Mouse (Mus musculus): ENCODE measurements around the gene E2f4.
A peak's percentile ranks its signal among the peaks of the same experiment; 100 is the strongest.

Gene E2f4

GRCm38 (mm10) chr8:105315073-105315769 lies 17.8 kb downstream of the E2f4 start:
- no peak for DNase-seq (ENCODE audit: inconsistent ontology term)

- no peak for DNase-seq (ENCODE audit: inconsistent ontology term)
Observed at GRCm38 (mm10) chr8:105317941-105318340, 20.5 kb downstream of the E2f4 start.

GRCm38 (mm10) chr8:105318662-105319190 lies 21.3 kb downstream of the E2f4 start:
- DNase-seq (ENCODE audit: inconsistent ontology term): no peak

- DNase-seq (ENCODE audit: inconsistent ontology term): no peak
Observed at GRCm38 (mm10) chr8:105323183-105323582, 25.7 kb downstream of the E2f4 start.

- no peak for DNase-seq (ENCODE audit: inconsistent ontology term)
Observed at GRCm38 (mm10) chr8:105325641-105326093, 28.2 kb downstream of the E2f4 start.

GRCm38 (mm10) chr8:105326141-105326672 lies 28.7 kb downstream of the E2f4 start, which contains the start of the genes Lrrc29 and Tmem208:
Lrrc29 (minus strand) TSS chr8:105326278.
Tmem208 (plus strand) TSS chr8:105326354.
- peak; percentile 96 for DNase-seq (ENCODE audit: inconsistent ontology term)

- DNase-seq (ENCODE audit: inconsistent ontology term): no peak
Observed at GRCm38 (mm10) chr8:105326968-105327367, 29.5 kb downstream of the E2f4 start.

GRCm38 (mm10) chr8:105330325-105330724 lies 32.9 kb downstream of the E2f4 start:
- DNase-seq (ENCODE audit: inconsistent ontology term): no peak

- no peak for DNase-seq (ENCODE audit: inconsistent ontology term)
Observed at GRCm38 (mm10) chr8:105331469-105331868, 34.0 kb downstream of the E2f4 start.

- no peak for DNase-seq (ENCODE audit: inconsistent ontology term)
Observed at GRCm38 (mm10) chr8:105331931-105332330, 34.5 kb downstream of the E2f4 start.

GRCm38 (mm10) chr8:105332523-105332922 lies 35.1 kb downstream of the E2f4 start:
- no peak for DNase-seq (ENCODE audit: inconsistent ontology term)

- DNase-seq (ENCODE audit: inconsistent ontology term): no peak
Observed at GRCm38 (mm10) chr8:105336373-105337130, 39.1 kb downstream of the E2f4 start.

- no peak for DNase-seq (ENCODE audit: inconsistent ontology term)
Observed at GRCm38 (mm10) chr8:105338992-105339391, 41.5 kb downstream of the E2f4 start.

- DNase-seq (ENCODE audit: inconsistent ontology term): no peak
Observed at GRCm38 (mm10) chr8:105339886-105340635, 42.6 kb downstream of the E2f4 start.

GRCm38 (mm10) chr8:105341399-105341798 lies 43.9 kb downstream of the E2f4 start:
- DNase-seq (ENCODE audit: inconsistent ontology term): no peak

GRCm38 (mm10) chr8:105342768-105343167 lies 45.3 kb downstream of the E2f4 start:
- DNase-seq (ENCODE audit: inconsistent ontology term): no peak

- no peak for DNase-seq (ENCODE audit: inconsistent ontology term)
Observed at GRCm38 (mm10) chr8:105343791-105344574, 46.5 kb downstream of the E2f4 start.

- peak; percentile 80 for DNase-seq (ENCODE audit: inconsistent ontology term)
Observed at GRCm38 (mm10) chr8:105345061-105345975, 47.9 kb downstream of the E2f4 start.

- peak; percentile 79 for DNase-seq (ENCODE audit: inconsistent ontology term)
Observed at GRCm38 (mm10) chr8:105346611-105347427, 49.4 kb downstream of the E2f4 start.
